Mouse (Mus musculus) embryonic facial prominence, embryonic 15.5 days (tissue): ENCODE results near the gene Spin2-ps6. TPM values are rescaled to one million over a fixed set of nuclear protein-coding genes. Genes with fewer than 3 reads are reported as not detected.
"Not testable (repeated sequence)": the region's sequence is repeated elsewhere in the genome, so short reads cannot be mapped to it uniquely, and the experiment has no call there.

Source experiments
- ATAC-seq: fragments of 200-750 bp; cut with Nextera tagmentation; 2 replicates; pipeline ENCODE4 v1.8.0; 2017; ENCODE audit warnings: low read depth, moderate TSS enrichment; ENCODE audit not compliant: insufficient number of reproducible peaks, low FRiP score, low TSS enrichment
- H3K27ac ChIP-seq: fragments of 300-500 bp; sonication (generic); replicated peaks from 2 replicates; pipeline ENCODE4 v1.5.1; 2015; ENCODE audit warnings: mild to moderate bottlenecking, inconsistent platforms
- H3K27me3 ChIP-seq: fragments of 300-500 bp; sonication (generic); 2 replicates; pipeline ENCODE4 v1.6.1; 2015; ENCODE audit warnings: inconsistent platforms
- H3K36me3 ChIP-seq: fragments of 300-500 bp; sonication (generic); 2 replicates; pipeline ENCODE4 v1.6.1; 2015; ENCODE audit warnings: mild to moderate bottlenecking, inconsistent platforms
- H3K4me1 ChIP-seq: fragments of 300-500 bp; sonication (generic); 2 replicates; pipeline ENCODE4 v1.6.1; 2015; ENCODE audit warnings: inconsistent platforms
- H3K4me2 ChIP-seq: fragments of 300-500 bp; sonication (generic); replicated peaks from 2 replicates; pipeline ENCODE4 v1.6.1; 2015; ENCODE audit warnings: mild to moderate bottlenecking, inconsistent platforms
- H3K4me3 ChIP-seq: fragments of 300-500 bp; sonication (generic); replicated peaks from 2 replicates; pipeline ENCODE4 v1.5.1; 2015; ENCODE audit warnings: mild to moderate bottlenecking, inconsistent platforms
- H3K9ac ChIP-seq: fragments of 300-500 bp; sonication (generic); 2 replicates; pipeline ENCODE4 v1.6.1; 2015; ENCODE audit warnings: inconsistent platforms
- H3K9me3 ChIP-seq: fragments of 300-500 bp; sonication (generic); replicated peaks from 2 replicates; pipeline ENCODE4 v1.6.1; 2016; ENCODE audit warnings: inconsistent platforms
- WGBS: fragments of 180-500 bp; shearing (Covaris S2); methylation state at CpG from one replicate; pipeline ENCODE4 v1.1.7; 2015; 5-methylcytosine and 5-hydroxymethylcytosine counted together
- polyA plus RNA-seq: library from polyadenylated mRNA; unstranded; fragments of >200 nt; fragmentation: Nextera tagmentation; extraction: Ambion mirVana; gene quantifications from 2 replicates; pipeline ENCODE4 v1.2.1, GENCODE M21; 2015

Gene Spin2-ps6
- not detected in 2 replicates for polyA plus RNA-seq

GRCm38 (mm10) chrX:33234569-33234968 is at the start of gene Spin2-ps6:
Gene Spin2-ps6, plus strand, starts transcription at chrX:33234869.
- H3K4me1 ChIP-seq, H3K27ac ChIP-seq, H3K9ac ChIP-seq, H3K9me3 ChIP-seq, H3K36me3 ChIP-seq, ATAC-seq, H3K27me3 ChIP-seq, H3K4me2 ChIP-seq, H3K4me3 ChIP-seq: not testable (repeated sequence)
- WGBS = 100% methylated on average over 1 of the region's 3 CpGs

Other genes starting within 250 kb of the Spin2-ps6 start
- not detected in 2 replicates for gene Btbd35f12, start 78.5 kb downstream of the Spin2-ps6 start, polyA plus RNA-seq